12 mouse cellular contexts compared by ENCODE assay signal in genomic region chr12:16866460-16866859, GRCm38 (mm10). TPM values are rescaled to one million over a fixed set of nuclear protein-coding genes. Genes with fewer than 3 reads are reported as not detected.
A peak's percentile ranks its signal among the peaks of the same experiment; 100 is the strongest.
DNase-seq lines count a peak whose midpoint lies in the region; ATAC-seq lines count a peak whose summit lies in the region.
"Had no signal": no experiment of that assay in that cellular context is flagged by ENCODE, and none has a peak within 500 bp of the region (broad histone marks: within the 10 kb centered on the region; RNA-seq: fewer than 3 reads in every experiment).

No protein-coding gene starts in this region.

- no peak for DNase-seq in heart, postnatal 10 days
- DNase-seq in fibroblast of lung, adult 2 months (ENCODE audit: low read depth), result peak; percentile 73
- no peak for DNase-seq in gastrocnemius, postnatal 25 days
- DNase-seq: cerebellum, adult 18-20 months had no signal

- H3K4me2 ChIP-seq in heart, embryonic 16.5 days (ENCODE audit: low read depth, low read length), result no peak overlapping the region
- H3K4me2 ChIP-seq: neural tube, embryonic 15.5 days had no signal

- H3K4me3 ChIP-seq in heart, embryonic 16.5 days (ENCODE audit: low read length), result no peak overlapping the region
- H3K4me3 ChIP-seq in megakaryocyte, embryonic 14.5 days (replicated peaks), result peak overlapping the region; percentile 71
- H3K4me3 ChIP-seq: forebrain, embryonic 10.5 days; midbrain, embryonic 10.5 days; neural tube, embryonic 15.5 days had no signal

- H3K27me3 ChIP-seq in heart, embryonic 16.5 days (ENCODE audit: control insufficient read depth, insufficient read depth, low read length), result no peaks in the 10 kb centered on the region
- H3K27me3 ChIP-seq in megakaryocyte, embryonic 14.5 days (replicated peaks), result peaks cover 20% of the 10 kb centered on the region
- H3K27me3 ChIP-seq: neural tube, embryonic 15.5 days had no signal

- no peaks in the 10 kb centered on the region for H3K36me3 ChIP-seq in heart, embryonic 16.5 days (ENCODE audit: control insufficient read depth, insufficient read depth)
- H3K36me3 ChIP-seq in megakaryocyte, embryonic 14.5 days (replicated peaks; ENCODE audit: low read length), result no peaks in the 10 kb centered on the region
- H3K36me3 ChIP-seq: forebrain, embryonic 10.5 days; midbrain, embryonic 10.5 days; neural tube, embryonic 15.5 days had no signal

- 23% methylated on average over 3 of the region's 3 CpGs for WGBS in heart, embryonic 16.5 days

- intact Hi-C loops in heart, postnatal 10 days (cut with DNase I), result no loop called here

- no peak for ATAC-seq in heart, embryonic 16.5 days (replicated peaks; ENCODE audit: extremely low read depth, insufficient read depth, low FRiP score)
- no peak for ATAC-seq in megakaryocyte, adult 5-6 weeks (ENCODE audit: poor library complexity, severe bottlenecking)
- no peak for ATAC-seq in erythroid progenitor cell, adult 5-6 weeks (replicated peaks; ENCODE audit: low FRiP score, poor library complexity, severe bottlenecking)
- ATAC-seq: CD4-positive, CD25-positive, alpha-beta regulatory T cell, adult 4 months had no signal

- no peaks in the 10 kb centered on the region for H3K9me3 ChIP-seq in heart, embryonic 16.5 days (replicated peaks; ENCODE audit: control insufficient read depth, low read length)
- 0 out of 2 replicates have a peak, but pooled peaks cover 2% of the 10 kb centered on the region for H3K9me3 ChIP-seq in megakaryocyte, embryonic 14.5 days
- H3K9me3 ChIP-seq: forebrain, embryonic 10.5 days; midbrain, embryonic 10.5 days; neural tube, embryonic 15.5 days had no signal

- H3K4me1 ChIP-seq in heart, embryonic 16.5 days (ENCODE audit: control insufficient read depth, insufficient read depth, low read length), result peaks cover 43% of the 10 kb centered on the region
- peaks cover 43% of the 10 kb centered on the region for H3K4me1 ChIP-seq in megakaryocyte, embryonic 14.5 days

- no peak overlapping the region for H3K9ac ChIP-seq in heart, embryonic 16.5 days (ENCODE audit: low read length)
- H3K9ac ChIP-seq: neural tube, embryonic 15.5 days had no signal

- peak overlapping the region; percentile 60 for H3K27ac ChIP-seq in heart, embryonic 16.5 days (ENCODE audit: low read length)
- H3K27ac ChIP-seq: forebrain, embryonic 10.5 days; midbrain, embryonic 10.5 days; neural tube, embryonic 15.5 days had no signal

RNA-seq across cellular contexts. Expression of gene Rock2, which starts 28.2 kb away (rescaled TPM):
- 16.8 and 20.4 TPM in 2 replicates for polyA plus RNA-seq in heart, embryonic 16.5 days (2015; fragmentation: Nextera tagmentation; extraction: Ambion mirVana)
- total RNA-seq in heart, postnatal 10 days (2021), result 10 to 100 TPM; 90.0 to 93.5 TPM
- 0.97 and 1.0 TPM in 2 replicates for polyA plus RNA-seq in megakaryocyte, embryonic 14.5 days (2012; ENCODE audit: insufficient read depth, low replicate concordance)
- total RNA-seq in megakaryocyte, adult 5-6 weeks (2015), result 53.0 and 63.4 TPM in 2 replicates
- 65.0 and 75.9 TPM in 2 replicates for total RNA-seq in megakaryocyte, adult 5-6 weeks (2017)
- total RNA-seq in erythroid progenitor cell, adult 5-6 weeks (2015; ENCODE audit: low replicate concordance), result 51.9 and 55.8 TPM in 2 replicates
- 57.9 and 73.0 TPM in 2 replicates for total RNA-seq in erythroid progenitor cell, adult 5-6 weeks (2017; ENCODE audit: low replicate concordance)
- total RNA-seq in gastrocnemius, postnatal 25 days (2021), result 10 to 100 TPM; 59.4 to 89.8 TPM

RNA-seq across cellular contexts. Expression of gene E2f6, which starts 55.7 kb away (rescaled TPM):
- 43.5 and 45.5 TPM in 2 replicates for polyA plus RNA-seq in heart, embryonic 16.5 days (2015; fragmentation: Nextera tagmentation; extraction: Ambion mirVana)
- total RNA-seq in heart, postnatal 10 days (2021), result 10 to 100 TPM; 52.7 to 58.7 TPM
- polyA plus RNA-seq in megakaryocyte, embryonic 14.5 days (2012; ENCODE audit: insufficient read depth, low replicate concordance), result 1.6 and 3.8 TPM in 2 replicates
- total RNA-seq in megakaryocyte, adult 5-6 weeks (2015), result 34.2 and 34.4 TPM in 2 replicates
- total RNA-seq in megakaryocyte, adult 5-6 weeks (2017), result 28.3 and 33.8 TPM in 2 replicates
- total RNA-seq in erythroid progenitor cell, adult 5-6 weeks (2015; ENCODE audit: low replicate concordance), result 29.6 and 47.8 TPM in 2 replicates
- total RNA-seq in erythroid progenitor cell, adult 5-6 weeks (2017; ENCODE audit: low replicate concordance), result 19.9 and 33.5 TPM in 2 replicates
- total RNA-seq in gastrocnemius, postnatal 25 days (2021), result 100 to 1,000 TPM in 1 of 2 experiments, 10 to 100 TPM in 1; 96.4 to 114 TPM
